Mouse (Mus musculus) CH12.LX (cell line): ENCODE data around the gene Gm10647.

Experiments
- BHLHE40 ChIP-seq: IDR thresholded peaks from 2 replicates; pipeline ENCODE4 v1.6.1; 2011; ENCODE audit warnings: mild to moderate bottlenecking, low read depth, low read length, improper control_type of control experiment
- CHD2 ChIP-seq: IDR thresholded peaks from 2 replicates; pipeline ENCODE4 v1.6.1; 2011; ENCODE audit warnings: low read length, improper control_type of control experiment
- CTCF ChIP-seq, 2 experiments: IDR thresholded peaks in 1 of 2; conservative IDR thresholded peaks in 1 of 2; 2 replicates each; pipeline ENCODE4 v1.5.1; 2011 to 2012; ENCODE audit warnings: low read depth in 2 of 2, low read length in 2 of 2, improper control_type of control experiment in 1 of 2, inconsistent platforms in 1 of 2, mild to moderate bottlenecking in 1 of 2, moderate library complexity in 1 of 2
- E2F4 ChIP-seq: IDR thresholded peaks from 2 replicates; pipeline ENCODE4 v1.6.1; 2011; ENCODE audit warnings: low read depth, low read length, improper control_type of control experiment; ENCODE audit not compliant: insufficient replicate concordance
- ETS1 ChIP-seq: conservative IDR thresholded peaks from 2 replicates; pipeline ENCODE4 v1.6.1; 2012; ENCODE audit warnings: low read depth, mild to moderate bottlenecking, inconsistent platforms, low read length, improper control_type of control experiment, moderate library complexity
- JUND ChIP-seq: conservative IDR thresholded peaks from 2 replicates; pipeline ENCODE4 v1.6.1; 2011; ENCODE audit warnings: low read depth, low read length, improper control_type of control experiment
- KAT2A ChIP-seq: IDR thresholded peaks from 2 replicates; pipeline ENCODE4 v1.6.1; 2012; ENCODE audit warnings: low read length, improper control_type of control experiment, inconsistent platforms; ENCODE audit not compliant: insufficient replicate concordance
- MAFK ChIP-seq: IDR thresholded peaks from 2 replicates; pipeline ENCODE4 v1.6.1; 2011; ENCODE audit warnings: low read length, improper control_type of control experiment; ENCODE audit not compliant: insufficient replicate concordance
- NELFE ChIP-seq: IDR thresholded peaks from 2 replicates; pipeline ENCODE4 v1.6.1; 2011; ENCODE audit warnings: low read depth, low read length, improper control_type of control experiment
- RCOR1 ChIP-seq: conservative IDR thresholded peaks from 2 replicates; pipeline ENCODE4 v1.6.1; 2012; ENCODE audit warnings: low read depth, mild to moderate bottlenecking, inconsistent platforms, low read length, improper control_type of control experiment
- SIN3A ChIP-seq: IDR thresholded peaks from 2 replicates; pipeline ENCODE4 v1.6.1; 2012; ENCODE audit warnings: low read length, improper control_type of control experiment, inconsistent platforms
- ZKSCAN1 ChIP-seq: IDR thresholded peaks from 2 replicates; pipeline ENCODE4 v1.6.1; 2012; ENCODE audit warnings: low read depth, inconsistent platforms, low read length, improper control_type of control experiment, borderline replicate concordance

- no peak for TF ChIP-seq KAT2A
- no peak for TF ChIP-seq CTCF (conservative IDR thresholded peaks at IDR 0.05 in 1 of 2, IDR thresholded peaks at IDR 0.05 in 1 of 2; ENCODE audit: low read depth in 2 of 2, low read length in 2 of 2)
- TF ChIP-seq MAFK = no peak
- no peak for TF ChIP-seq ZKSCAN1
- TF ChIP-seq NELFE = no peak
- no peak for TF ChIP-seq ETS1
- TF ChIP-seq JUND = no peak
- TF ChIP-seq BHLHE40 = no peak
- TF ChIP-seq SIN3A = no peak
- TF ChIP-seq CHD2 = no peak
- TF ChIP-seq RCOR1 = no peak
- no peak for TF ChIP-seq E2F4
Measured at GRCm38 (mm10) chr9:66834318-66835096, 37.7 kb downstream of the Gm10647 start, which contains the start of gene Aph1c.
